Mouse (Mus musculus): ENCODE measurements at regions not wholly inside any gene's neighbourhood (a gene's known extent, or its start where the extent isn't known, plus 50 kb on each side); places are given as distances from the start of the nearest gene placed in this dataset.

DNA sequence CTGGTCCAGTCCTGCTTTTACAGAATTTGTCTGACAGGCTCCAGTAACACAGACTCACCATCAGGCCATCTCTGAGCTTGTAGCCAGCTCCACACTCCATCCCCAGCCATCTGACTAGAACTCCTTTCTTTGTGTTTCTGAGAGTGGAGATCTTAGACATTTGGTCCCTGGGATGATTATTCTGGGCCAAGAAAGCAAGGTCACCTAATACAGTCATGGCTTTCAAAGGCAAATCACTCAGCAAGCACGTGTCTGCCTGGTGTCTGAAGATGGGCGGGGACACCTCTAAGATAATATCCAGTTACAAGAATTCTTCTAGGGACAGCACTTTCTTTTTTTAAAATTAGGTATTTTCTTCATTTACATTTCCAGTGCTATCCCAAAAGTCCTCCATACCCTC is 198.1 kb upstream of the Epha4 start:
- TF ChIP-seq USF1 (IDR thresholded peaks at IDR 0.05; ENCODE audit: low read depth) (no peak), CTCF (IDR thresholded peaks at IDR 0.05; ENCODE audit: control insufficient read depth, insufficient read depth, insufficient read length) (no peak), MYOG (IDR thresholded peaks at IDR 0.05; ENCODE audit: control insufficient read depth, extremely low read depth, insufficient read length) (no peak), FOSL1 (IDR thresholded peaks at IDR 0.05; ENCODE audit: insufficient read depth, low read length, poor library complexity, severe bottlenecking) (no peak), MAX (IDR thresholded peaks at IDR 0.05) (no peak), MYOD1 (IDR thresholded peaks at IDR 0.05; ENCODE audit: control insufficient read depth, insufficient read length, low read depth) (no peak), CEBPB (IDR thresholded peaks at IDR 0.05; ENCODE audit: low read depth) (no peak)

All from C2C12 (cell line).